Mouse (Mus musculus): ENCODE data around the gene Rgs6. TPM values are rescaled to one million over a fixed set of nuclear protein-coding genes. Genes with fewer than 3 reads are reported as not detected.

The Rgs6 gene
- polyA plus RNA-seq, 1 experiment from 2014 or later: 16.7 TPM

GRCm38 (mm10) chr12:83160211-83160610, 572.1 kb downstream of the Rgs6 start:
- H3K27me3 ChIP-seq (replicated peaks; ENCODE audit: control insufficient read depth, insufficient read depth, low read length): no peaks in the 10 kb centered on the region
- H3K27ac ChIP-seq (ENCODE audit: low read length): no peak overlapping the region
- H3K4me3 ChIP-seq (replicated peaks; ENCODE audit: low read length): no peak overlapping the region
- no peak overlapping the region for H3K9ac ChIP-seq (replicated peaks; ENCODE audit: low read depth, low read length)
- H3K4me2 ChIP-seq (ENCODE audit: low read length): no peak overlapping the region
- no peak for ATAC-seq
- no peaks in the 10 kb centered on the region for H3K4me1 ChIP-seq (replicated peaks; ENCODE audit: control insufficient read depth, insufficient read depth, low read length)
- 93% methylated on average over 2 of the region's 2 CpGs for WGBS
- H3K36me3 ChIP-seq (ENCODE audit: control insufficient read depth, insufficient read depth): no peaks in the 10 kb centered on the region
- H3K9me3 ChIP-seq (ENCODE audit: control insufficient read depth, low read length): no peaks in the 10 kb centered on the region

- Histone ChIP-seq H3K27me3 (replicated peaks; ENCODE audit: control insufficient read depth, insufficient read depth, low read length) (no peaks in the 10 kb centered on the region), H3K9ac (replicated peaks; ENCODE audit: low read depth, low read length) (no peak overlapping the region), H3K36me3 (ENCODE audit: control insufficient read depth, insufficient read depth) (no peaks in the 10 kb centered on the region), H3K4me2 (ENCODE audit: low read length) (no peak overlapping the region), H3K27ac (ENCODE audit: low read length) (no peak overlapping the region), H3K9me3 (ENCODE audit: control insufficient read depth, low read length) (no peaks in the 10 kb centered on the region), H3K4me1 (replicated peaks; ENCODE audit: control insufficient read depth, insufficient read depth, low read length) (no peaks in the 10 kb centered on the region), H3K4me3 (replicated peaks; ENCODE audit: low read length) (no peak overlapping the region)
- 87% methylated on average over 4 of the region's 4 CpGs for WGBS
- no peak for ATAC-seq
These were observed 572.6 kb downstream of the Rgs6 start for GRCm38 (mm10) chr12:83160700-83161099.

- no peak overlapping the region for H3K27ac ChIP-seq (ENCODE audit: low read length)
- ATAC-seq: no peak
- no peaks in the 10 kb centered on the region for H3K4me1 ChIP-seq (replicated peaks; ENCODE audit: control insufficient read depth, insufficient read depth, low read length)
- H3K9me3 ChIP-seq (ENCODE audit: control insufficient read depth, low read length): no peaks in the 10 kb centered on the region
- no peak overlapping the region for H3K4me3 ChIP-seq (replicated peaks; ENCODE audit: low read length)
- no peaks in the 10 kb centered on the region for H3K36me3 ChIP-seq (ENCODE audit: control insufficient read depth, insufficient read depth)
- 73% methylated on average over 5 of the region's 5 CpGs for WGBS
- no peak overlapping the region for H3K4me2 ChIP-seq (ENCODE audit: low read length)
- H3K9ac ChIP-seq (replicated peaks; ENCODE audit: low read depth, low read length): no peak overlapping the region
- H3K27me3 ChIP-seq (replicated peaks; ENCODE audit: control insufficient read depth, insufficient read depth, low read length): no peaks in the 10 kb centered on the region
These were observed 575.6 kb downstream of the Rgs6 start for GRCm38 (mm10) chr12:83163721-83164120.

GRCm38 (mm10) chr12:83165058-83165457, 577.0 kb downstream of the Rgs6 start:
- no peaks in the 10 kb centered on the region for H3K27me3 ChIP-seq (replicated peaks; ENCODE audit: control insufficient read depth, insufficient read depth, low read length)
- no peak overlapping the region for H3K4me3 ChIP-seq (replicated peaks; ENCODE audit: low read length)
- ATAC-seq: no peak
- no peak overlapping the region for H3K9ac ChIP-seq (replicated peaks; ENCODE audit: low read depth, low read length)
- no peaks in the 10 kb centered on the region for H3K9me3 ChIP-seq (ENCODE audit: control insufficient read depth, low read length)
- no peaks in the 10 kb centered on the region for H3K36me3 ChIP-seq (ENCODE audit: control insufficient read depth, insufficient read depth)
- H3K4me1 ChIP-seq (replicated peaks; ENCODE audit: control insufficient read depth, insufficient read depth, low read length): peaks cover 7% of the 10 kb centered on the region; the same call in 1 of the 2 replicates
- H3K27ac ChIP-seq (ENCODE audit: low read length): no peak overlapping the region
- H3K4me2 ChIP-seq (ENCODE audit: low read length): no peak overlapping the region
- WGBS: 100% methylated on average over 1 of the region's 1 CpGs

- Histone ChIP-seq H3K27me3 (replicated peaks; ENCODE audit: control insufficient read depth, insufficient read depth, low read length) (no peaks in the 10 kb centered on the region), H3K4me2 (ENCODE audit: low read length) (no peak overlapping the region), H3K9me3 (ENCODE audit: control insufficient read depth, low read length) (no peaks in the 10 kb centered on the region), H3K9ac (replicated peaks; ENCODE audit: low read depth, low read length) (no peak overlapping the region), H3K4me1 (replicated peaks; ENCODE audit: control insufficient read depth, insufficient read depth, low read length) (peaks cover 8% of the 10 kb centered on the region; the same call in 1 of the 2 replicates), H3K4me3 (replicated peaks; ENCODE audit: low read length) (no peak overlapping the region), H3K36me3 (ENCODE audit: control insufficient read depth, insufficient read depth) (no peaks in the 10 kb centered on the region), H3K27ac (ENCODE audit: low read length) (no peak overlapping the region)
- 84% methylated on average over 6 of the region's 6 CpGs for WGBS
- no peak for ATAC-seq
These were observed 580.2 kb downstream of the Rgs6 start for GRCm38 (mm10) chr12:83168310-83168709.

- ATAC-seq: peak; percentile 72
- Histone ChIP-seq H3K27ac (ENCODE audit: low read length) (peak overlapping the region; percentile 37; the same call in 1 of the 2 replicates), H3K9ac (replicated peaks; ENCODE audit: low read depth, low read length) (no peak overlapping the region), H3K9me3 (ENCODE audit: control insufficient read depth, low read length) (no peaks in the 10 kb centered on the region), H3K4me2 (ENCODE audit: low read length) (no peak overlapping the region), H3K4me1 (replicated peaks; ENCODE audit: control insufficient read depth, insufficient read depth, low read length) (peaks cover 8% of the 10 kb centered on the region; the same call in 1 of the 2 replicates), H3K36me3 (ENCODE audit: control insufficient read depth, insufficient read depth) (no peaks in the 10 kb centered on the region), H3K4me3 (replicated peaks; ENCODE audit: low read length) (no peak overlapping the region), H3K27me3 (replicated peaks; ENCODE audit: control insufficient read depth, insufficient read depth, low read length) (no peaks in the 10 kb centered on the region)
- WGBS: 30% methylated on average over 12 of the region's 12 CpGs
These were observed 581.6 kb downstream of the Rgs6 start for GRCm38 (mm10) chr12:83169495-83170209.

GRCm38 (mm10) chr12:83178770-83179169, 590.7 kb downstream of the Rgs6 start:
- Histone ChIP-seq H3K27ac (ENCODE audit: low read length) (no peak overlapping the region), H3K9me3 (ENCODE audit: control insufficient read depth, low read length) (no peaks in the 10 kb centered on the region), H3K36me3 (ENCODE audit: control insufficient read depth, insufficient read depth) (no peaks in the 10 kb centered on the region), H3K9ac (replicated peaks; ENCODE audit: low read depth, low read length) (no peak overlapping the region), H3K4me2 (ENCODE audit: low read length) (no peak overlapping the region), H3K4me3 (replicated peaks; ENCODE audit: low read length) (no peak overlapping the region), H3K4me1 (replicated peaks; ENCODE audit: control insufficient read depth, insufficient read depth, low read length) (no peaks in the 10 kb centered on the region), H3K27me3 (replicated peaks; ENCODE audit: control insufficient read depth, insufficient read depth, low read length) (no peaks in the 10 kb centered on the region)
- 92% methylated on average over 2 of the region's 2 CpGs for WGBS
- no peak for ATAC-seq

- Histone ChIP-seq H3K4me3 (replicated peaks; ENCODE audit: low read length) (no peak overlapping the region), H3K4me2 (ENCODE audit: low read length) (no peak overlapping the region), H3K36me3 (ENCODE audit: control insufficient read depth, insufficient read depth) (no peaks in the 10 kb centered on the region), H3K27me3 (replicated peaks; ENCODE audit: control insufficient read depth, insufficient read depth, low read length) (no peaks in the 10 kb centered on the region), H3K9me3 (ENCODE audit: control insufficient read depth, low read length) (no peaks in the 10 kb centered on the region), H3K9ac (replicated peaks; ENCODE audit: low read depth, low read length) (no peak overlapping the region), H3K27ac (ENCODE audit: low read length) (no peak overlapping the region), H3K4me1 (replicated peaks; ENCODE audit: control insufficient read depth, insufficient read depth, low read length) (no peaks in the 10 kb centered on the region)
- 35% methylated on average over 1 of the region's 1 CpGs for WGBS
- ATAC-seq: no peak
These were observed 591.8 kb downstream of the Rgs6 start for GRCm38 (mm10) chr12:83179860-83180259.

- Histone ChIP-seq H3K27me3 (replicated peaks; ENCODE audit: control insufficient read depth, insufficient read depth, low read length) (no peaks in the 10 kb centered on the region), H3K9ac (replicated peaks; ENCODE audit: low read depth, low read length) (no peak overlapping the region), H3K4me2 (ENCODE audit: low read length) (no peak overlapping the region), H3K4me3 (replicated peaks; ENCODE audit: low read length) (no peak overlapping the region), H3K27ac (ENCODE audit: low read length) (no peak overlapping the region), H3K36me3 (ENCODE audit: control insufficient read depth, insufficient read depth) (no peaks in the 10 kb centered on the region), H3K4me1 (replicated peaks; ENCODE audit: control insufficient read depth, insufficient read depth, low read length) (no peaks in the 10 kb centered on the region), H3K9me3 (ENCODE audit: control insufficient read depth, low read length) (no peaks in the 10 kb centered on the region)
- WGBS: 76% methylated on average over 6 of the region's 6 CpGs
- no peak for ATAC-seq
These were observed 592.5 kb downstream of the Rgs6 start for GRCm38 (mm10) chr12:83180561-83180960.

- H3K9me3 ChIP-seq (ENCODE audit: control insufficient read depth, low read length): no peaks in the 10 kb centered on the region
- ATAC-seq: no peak
- no peak overlapping the region for H3K27ac ChIP-seq (ENCODE audit: low read length)
- H3K4me1 ChIP-seq (replicated peaks; ENCODE audit: control insufficient read depth, insufficient read depth, low read length): no peaks in the 10 kb centered on the region
- 29% methylated on average over 3 of the region's 3 CpGs for WGBS
- H3K4me2 ChIP-seq (ENCODE audit: low read length): no peak overlapping the region
- no peak overlapping the region for H3K9ac ChIP-seq (replicated peaks; ENCODE audit: low read depth, low read length)
- H3K4me3 ChIP-seq (replicated peaks; ENCODE audit: low read length): no peak overlapping the region
- H3K27me3 ChIP-seq (replicated peaks; ENCODE audit: control insufficient read depth, insufficient read depth, low read length): no peaks in the 10 kb centered on the region
- no peaks in the 10 kb centered on the region for H3K36me3 ChIP-seq (ENCODE audit: control insufficient read depth, insufficient read depth)
These were observed 613.6 kb downstream of the Rgs6 start for GRCm38 (mm10) chr12:83201674-83202073.
